Mouse (Mus musculus) fat pad, adult 2 months (tissue): ENCODE measurements around the gene Fcer1g.

Source experiments
- DNase-seq: peaks from one replicate; pipeline ENCODE4 v3.0.0-alpha.2; 2011; ENCODE audit warnings: low read depth, low spot score; ENCODE audit errors: extremely low read depth

Fcer1g gene

GRCm38 (mm10) chr1:171220871-171221270 lies 13.3 kb downstream of the Fcer1g start:
- no peak for DNase-seq

GRCm38 (mm10) chr1:171216241-171216955 lies 17.8 kb downstream of the Fcer1g start:
- DNase-seq = no peak

GRCm38 (mm10) chr1:171213801-171214496 lies 20.2 kb downstream of the Fcer1g start, which contains the start of gene Nr1i3:
Nr1i3 (plus strand) TSS chr1:171213970.
- DNase-seq = no peak

GRCm38 (mm10) chr1:171212854-171213253 lies 21.3 kb downstream of the Fcer1g start:
- no peak for DNase-seq

- DNase-seq = no peak
Observed at GRCm38 (mm10) chr1:171209409-171209808, 24.8 kb downstream of the Fcer1g start.

GRCm38 (mm10) chr1:171205704-171206493 lies 28.3 kb downstream of the Fcer1g start:
- DNase-seq = no peak

- no peak for DNase-seq
Observed at GRCm38 (mm10) chr1:171204249-171204644, 29.9 kb downstream of the Fcer1g start.

- no peak for DNase-seq
Observed at GRCm38 (mm10) chr1:171203471-171204248, 30.5 kb downstream of the Fcer1g start.

GRCm38 (mm10) chr1:171200769-171201168 lies 33.4 kb downstream of the Fcer1g start:
- no peak for DNase-seq

GRCm38 (mm10) chr1:171199532-171199931 lies 34.6 kb downstream of the Fcer1g start:
- no peak for DNase-seq

- no peak for DNase-seq
Observed at GRCm38 (mm10) chr1:171195887-171196397, 38.2 kb downstream of the Fcer1g start, which contains the start of gene Pcp4l1. Pcp4l1 (minus strand) TSS chr1:171196268.

- no peak for DNase-seq
Observed at GRCm38 (mm10) chr1:171195046-171195822, 38.9 kb downstream of the Fcer1g start.

GRCm38 (mm10) chr1:171193911-171194830 lies 40.0 kb downstream of the Fcer1g start:
- no peak for DNase-seq

- DNase-seq = no peak
Observed at GRCm38 (mm10) chr1:171193093-171193840, 40.9 kb downstream of the Fcer1g start.

GRCm38 (mm10) chr1:171192283-171192682 lies 41.9 kb downstream of the Fcer1g start:
- no peak for DNase-seq

GRCm38 (mm10) chr1:171190832-171191231 lies 43.3 kb downstream of the Fcer1g start:
- DNase-seq = no peak

- DNase-seq = no peak
Observed at GRCm38 (mm10) chr1:171189476-171190114, 44.6 kb downstream of the Fcer1g start.
